Mouse (Mus musculus) embryonic facial prominence, embryonic 11.5 days (tissue): ENCODE data around the gene Zfp629. TPM values are rescaled to one million over a fixed set of nuclear protein-coding genes. Genes with fewer than 3 reads are reported as not detected.

ENCODE experiments used
- ATAC-seq: fragments of 200-750 bp; cut with Nextera tagmentation; replicated peaks from 2 replicates; pipeline ENCODE4 v1.8.0; 2017; ENCODE audit warnings: low read depth; ENCODE audit not compliant: insufficient number of reproducible peaks, low FRiP score, low TSS enrichment
- DNase-seq: peaks from one replicate; pipeline ENCODE4 v3.0.0-alpha.2; 2015; ENCODE audit warnings: low spot score
- H3K27ac ChIP-seq: fragments of 300-500 bp; sonication (generic); replicated peaks from 2 replicates; pipeline ENCODE4 v1.5.1; 2014; ENCODE audit warnings: mild to moderate bottlenecking, low read depth, low read length, control low read depth
- H3K27me3 ChIP-seq: fragments of 300-500 bp; sonication (generic); 2 replicates; pipeline ENCODE4 v1.6.1; 2014; ENCODE audit warnings: mild to moderate bottlenecking, low read length, moderate library complexity, mixed read lengths; ENCODE audit not compliant: control insufficient read depth, insufficient read depth
- H3K36me3 ChIP-seq: fragments of 300-500 bp; sonication (generic); replicated peaks from 2 replicates; pipeline ENCODE4 v1.6.1; 2014; ENCODE audit warnings: low read depth, mild to moderate bottlenecking, low read length, moderate library complexity, mixed read lengths; ENCODE audit not compliant: control insufficient read depth, insufficient read depth
- H3K4me1 ChIP-seq: fragments of 300-500 bp; sonication (generic); 2 replicates; pipeline ENCODE4 v1.6.1; 2014; ENCODE audit warnings: low read length, mixed read lengths; ENCODE audit not compliant: control insufficient read depth, insufficient read depth
- H3K4me2 ChIP-seq: fragments of 300-500 bp; sonication (generic); 2 replicates; pipeline ENCODE4 v1.6.1; 2014; ENCODE audit warnings: low read depth, mild to moderate bottlenecking, control low read depth, low read length, moderate library complexity
- H3K4me3 ChIP-seq: fragments of 300-500 bp; sonication (generic); 2 replicates; pipeline ENCODE4 v1.5.1; 2014; ENCODE audit warnings: low read depth, low read length, control low read depth
- H3K9ac ChIP-seq: fragments of 300-500 bp; sonication (generic); replicated peaks from 2 replicates; pipeline ENCODE4 v1.6.1; 2014; ENCODE audit warnings: mild to moderate bottlenecking, control low read depth, low read length
- H3K9me3 ChIP-seq: fragments of 300-500 bp; sonication (generic); replicated peaks from 2 replicates; pipeline ENCODE4 v1.6.1; 2016; ENCODE audit warnings: mild to moderate bottlenecking, low read length, inconsistent platforms, mixed read lengths; ENCODE audit not compliant: control insufficient read depth
- WGBS: fragments of 180-500 bp; shearing (Covaris S2); extraction: QIAGEN DNeasy Blood & Tissue Kit; methylation state at CpG from one replicate; pipeline ENCODE4 v1.1.7; 2014; 5-methylcytosine and 5-hydroxymethylcytosine counted together
- polyA plus RNA-seq: library from polyadenylated mRNA; unstranded; fragments of >200 nt; fragmentation: Nextera tagmentation; extraction: Ambion mirVana; gene quantifications from 2 replicates; pipeline ENCODE4 v1.2.1, GENCODE M21; 2014

The Zfp629 gene
- polyA plus RNA-seq, 1 experiment from 2014 or later = 27.3 TPM

DNA sequence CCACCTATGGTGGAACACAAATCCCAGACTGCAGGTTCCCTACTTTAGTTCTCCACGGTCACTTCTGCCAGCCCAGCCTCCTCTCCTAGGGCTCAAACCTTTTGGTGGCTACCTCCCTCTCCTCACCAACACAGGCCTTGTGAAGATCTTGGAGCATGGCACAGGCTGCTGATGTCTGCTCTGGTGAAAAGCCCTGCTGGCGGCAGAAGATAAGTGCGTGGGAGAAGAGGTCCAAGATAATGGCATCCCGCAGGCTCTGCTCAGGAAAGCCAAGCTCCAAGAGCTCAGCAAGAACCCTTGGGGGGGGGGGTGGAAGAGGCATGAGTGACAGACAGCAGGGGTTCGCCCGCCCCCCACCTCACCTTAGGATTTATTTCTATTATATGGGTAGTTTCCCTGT, 29.4 kb downstream of the Zfp629 start:
- 96% methylated on average over 6 of the region's 6 CpGs for WGBS
- H3K4me3 ChIP-seq = no peak overlapping the region
- no peaks in the 10 kb centered on the region for H3K27me3 ChIP-seq
- DNase-seq (no peak), ATAC-seq (no peak)
- no peak overlapping the region for H3K27ac ChIP-seq
- H3K4me1 ChIP-seq = no peaks in the 10 kb centered on the region
- H3K36me3 ChIP-seq = peaks cover 7% of the 10 kb centered on the region
- no peaks in the 10 kb centered on the region for H3K9me3 ChIP-seq
- H3K9ac ChIP-seq = no peak overlapping the region
- no peak overlapping the region for H3K4me2 ChIP-seq

DNA sequence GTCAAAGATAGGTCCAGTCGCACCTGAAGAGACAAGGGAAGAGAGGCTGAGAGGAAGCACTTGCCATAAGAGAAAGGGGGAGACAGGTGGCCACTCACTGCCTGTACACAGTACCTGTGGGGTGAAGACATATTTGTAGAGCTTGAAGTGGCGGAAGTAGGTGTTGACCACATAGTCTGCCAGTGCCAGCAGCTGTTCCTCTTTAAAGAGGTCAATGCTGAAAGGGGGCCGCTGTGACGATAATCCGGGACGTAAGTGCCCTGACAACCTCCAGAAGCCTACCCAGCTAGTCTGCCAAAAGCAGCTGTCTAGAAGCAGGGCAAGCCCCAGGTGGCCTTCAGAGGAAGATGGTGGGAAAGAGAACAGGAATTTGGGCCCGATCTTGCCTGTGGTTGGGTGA, 30.6 kb downstream of the Zfp629 start:
- ATAC-seq (no peak), DNase-seq (no peak)
- H3K4me3 ChIP-seq = no peak overlapping the region
- no peaks in the 10 kb centered on the region for H3K9me3 ChIP-seq
- H3K4me1 ChIP-seq = no peaks in the 10 kb centered on the region
- 78% methylated on average over 7 of the region's 7 CpGs for WGBS
- H3K27me3 ChIP-seq = no peaks in the 10 kb centered on the region
- H3K27ac ChIP-seq = no peak overlapping the region
- no peak overlapping the region for H3K4me2 ChIP-seq
- H3K36me3 ChIP-seq = peaks cover 7% of the 10 kb centered on the region
- no peak overlapping the region for H3K9ac ChIP-seq

DNA sequence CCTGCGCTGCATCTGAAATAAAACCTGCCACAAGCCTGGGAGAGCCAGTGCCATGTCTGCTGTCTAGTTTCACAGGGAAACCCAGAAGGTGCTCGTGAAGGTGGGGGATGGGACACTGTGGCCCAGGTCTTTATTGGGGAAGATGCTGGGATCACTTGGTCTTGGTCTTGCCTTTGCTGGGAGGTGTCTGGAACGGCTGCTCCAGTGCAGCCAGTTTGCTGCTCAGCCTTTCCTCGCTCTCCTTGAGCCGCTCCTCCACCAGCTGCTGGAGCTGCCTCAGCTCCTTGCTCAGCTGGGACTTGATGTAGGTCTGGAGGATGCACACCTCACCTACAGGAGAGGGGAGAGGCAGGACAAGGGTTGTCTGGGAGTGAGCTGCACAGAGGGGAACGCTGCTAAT, 32.3 kb downstream of the Zfp629 start:
- no peaks in the 10 kb centered on the region for H3K9me3 ChIP-seq
- no peak for ATAC-seq
- 95% methylated on average over 6 of the region's 6 CpGs for WGBS

DNA sequence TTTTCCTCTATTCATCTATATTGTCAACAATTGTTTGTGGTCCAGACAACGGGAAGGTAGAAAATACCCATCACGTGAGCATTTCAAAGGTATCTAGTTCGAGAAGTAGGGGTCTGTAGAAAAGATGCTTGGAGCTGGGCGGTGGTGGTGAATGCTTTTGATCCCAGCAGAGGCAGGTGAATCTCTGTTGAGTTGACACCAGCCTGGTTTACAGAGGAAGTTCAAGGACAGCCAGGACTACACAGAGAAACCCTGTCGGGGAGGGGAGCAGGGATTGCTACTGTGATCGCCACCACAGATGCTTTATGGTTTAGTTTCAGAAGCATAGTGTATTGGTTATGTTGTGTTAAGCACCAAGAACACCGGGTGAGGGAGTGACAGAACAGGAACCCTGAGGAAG, 41.5 kb downstream of the Zfp629 start:
- H3K36me3 ChIP-seq = peaks cover 5% of the 10 kb centered on the region; the same call in 1 of the 2 replicates
- ATAC-seq = no peak
- no peak overlapping the region for H3K27ac ChIP-seq

More for the DNA sequence above, 32.3 kb downstream of the Zfp629 start:
- no peak for DNase-seq
- H3K4me1 ChIP-seq = no peaks in the 10 kb centered on the region
- H3K9ac ChIP-seq = no peak overlapping the region
- no peak overlapping the region for H3K4me3 ChIP-seq
- H3K27me3 ChIP-seq = no peaks in the 10 kb centered on the region
- H3K36me3 ChIP-seq = peaks cover 7% of the 10 kb centered on the region
- no peak overlapping the region for H3K27ac ChIP-seq
- H3K4me2 ChIP-seq = no peak overlapping the region

DNA sequence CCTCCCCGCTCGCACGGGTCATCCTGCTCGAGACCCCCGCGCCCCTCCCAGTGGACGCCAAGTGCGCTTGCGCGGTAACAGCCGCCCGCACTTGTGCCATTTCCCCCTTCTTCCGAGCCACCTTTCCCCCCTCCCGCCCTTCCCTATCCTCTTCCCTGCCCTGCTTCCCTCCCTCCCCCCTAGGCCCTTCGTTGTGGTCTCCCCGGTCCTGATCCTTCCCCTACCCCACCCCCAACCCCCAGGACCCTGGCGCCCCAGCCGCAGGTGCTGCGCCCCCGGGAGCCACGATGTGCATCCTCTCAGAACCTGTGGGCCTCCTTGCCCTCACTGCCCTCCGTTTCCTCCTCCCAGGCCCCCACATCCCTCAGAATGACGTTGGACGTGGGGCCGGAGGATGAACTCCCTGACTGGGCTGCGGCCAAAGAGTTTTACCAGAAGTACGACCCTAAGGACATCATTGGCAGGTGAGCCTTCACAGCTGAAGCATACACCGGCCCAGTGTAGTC, 42.0 kb downstream of the Zfp629 start:
- ATAC-seq (0 out of 2 replicates have a peak, but pooled peaks have one; percentile 1), DNase-seq (no peak)
- H3K27me3 ChIP-seq = no peaks in the 10 kb centered on the region
- H3K9ac ChIP-seq = peak overlapping the region; percentile 77
- H3K4me1 ChIP-seq = 0 out of 2 replicates have a peak, but pooled peaks cover 2% of the 10 kb centered on the region
- H3K27ac ChIP-seq = peak overlapping the region; percentile 29; the same call in 1 of the 2 replicates
- peaks cover 5% of the 10 kb centered on the region; the same call in 1 of the 2 replicates for H3K36me3 ChIP-seq
- H3K9me3 ChIP-seq = no peaks in the 10 kb centered on the region
- peak overlapping the region; percentile 91 for H3K4me2 ChIP-seq
- WGBS = under 1% methylated on average over 25 of the region's 28 CpGs
- peak overlapping the region; percentile 78 for H3K4me3 ChIP-seq

More for the DNA sequence above, 41.5 kb downstream of the Zfp629 start:
- Histone ChIP-seq H3K9me3 (no peaks in the 10 kb centered on the region), H3K27me3 (no peaks in the 10 kb centered on the region), H3K4me2 (peak overlapping the region; percentile 91), H3K9ac (peak overlapping the region; percentile 77), H3K4me1 (0 out of 2 replicates have a peak, but pooled peaks cover 2% of the 10 kb centered on the region), H3K4me3 (peak overlapping the region; percentile 78)
- 27% methylated on average over 7 of the region's 7 CpGs for WGBS
- no peak for DNase-seq

DNA sequence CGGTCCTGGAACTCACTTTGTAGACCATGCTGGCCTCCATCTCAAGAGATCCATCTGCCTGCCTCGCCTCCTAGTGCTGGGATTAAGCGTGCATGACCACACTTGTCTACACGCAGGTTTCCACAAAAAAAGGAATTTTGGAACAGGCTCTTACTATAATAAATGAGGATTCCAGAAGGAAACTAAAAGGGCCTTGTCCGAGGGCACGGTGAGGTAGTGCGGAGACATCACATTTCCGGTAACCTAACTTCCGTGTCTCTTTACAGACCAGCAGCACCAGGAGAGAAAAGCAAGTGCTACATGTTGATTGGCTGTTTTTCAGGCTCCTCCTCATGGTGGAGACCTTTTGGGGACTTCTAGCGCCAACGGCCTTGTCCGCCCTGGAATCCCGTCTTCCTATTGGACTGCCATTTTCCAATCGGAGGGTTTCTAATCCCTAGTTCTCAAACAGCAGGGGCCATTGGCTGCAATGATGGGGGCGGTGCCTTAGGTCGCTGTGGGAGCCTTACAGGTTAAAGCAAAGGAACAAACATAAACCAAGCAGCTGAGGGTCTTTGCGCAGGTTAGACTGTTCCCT, 42.6 kb downstream of the Zfp629 start, which contains the start of gene Phkg2:
Phkg2 (plus strand) TSS at position 446 of the 577 bp plus-strand sequence.
- H3K4me1 ChIP-seq = 0 out of 2 replicates have a peak, but pooled peaks cover 2% of the 10 kb centered on the region
- no peaks in the 10 kb centered on the region for H3K9me3 ChIP-seq
- H3K27me3 ChIP-seq = no peaks in the 10 kb centered on the region
- 0% methylated on average over 17 of the region's 17 CpGs for WGBS
- peak within 1 kb of the TSS; percentile 77 for H3K9ac ChIP-seq
- H3K36me3 ChIP-seq = peaks cover 5% of the 10 kb centered on the region; the same call in 1 of the 2 replicates
- ATAC-seq (peak; percentile 98), DNase-seq (peak; percentile 97)
- H3K27ac ChIP-seq = peak within 1 kb of the TSS; percentile 30; the same call in 1 of the 2 replicates
- peak within 1 kb of the TSS; percentile 78 for H3K4me3 ChIP-seq
- H3K4me2 ChIP-seq = peak within 1 kb of the TSS; percentile 91

DNA sequence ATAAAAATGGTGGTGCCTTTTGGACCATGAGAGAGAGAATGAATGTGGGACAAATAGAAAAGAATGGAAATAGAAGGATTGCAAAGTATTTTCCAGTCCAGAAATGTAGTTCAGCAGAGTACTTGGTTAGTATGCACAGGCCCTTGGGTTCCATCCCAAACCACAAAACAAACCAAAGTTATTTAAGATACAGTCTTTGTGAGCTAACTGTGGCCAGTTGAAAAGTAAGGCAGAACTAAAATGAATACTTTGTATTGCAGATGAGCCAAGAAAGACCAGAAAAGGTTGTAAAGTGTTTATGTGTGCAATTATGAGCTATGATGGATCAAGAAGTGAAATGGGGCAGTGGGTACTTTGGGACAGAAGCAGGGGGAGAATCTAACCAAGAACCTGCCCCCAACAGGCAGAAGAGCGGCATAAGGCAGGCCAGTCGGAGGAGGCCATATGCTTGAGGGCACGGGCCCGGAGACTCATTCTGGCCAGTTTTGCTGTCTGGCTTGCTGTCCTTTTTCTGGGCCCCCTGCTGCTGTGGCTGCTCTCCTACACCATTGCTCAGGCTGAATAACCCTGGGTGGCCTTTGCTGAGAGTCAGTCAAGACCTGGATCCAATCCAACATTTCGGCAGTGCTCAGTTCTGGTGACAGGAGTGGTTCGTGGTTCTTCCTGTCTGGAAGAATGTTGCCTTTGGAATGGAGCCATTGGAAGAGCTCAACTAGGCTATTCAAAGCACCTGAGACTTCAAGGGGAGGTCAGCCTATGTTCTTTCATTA, 51.0 kb downstream of the Zfp629 start:
- no peaks in the 10 kb centered on the region for H3K27me3 ChIP-seq
- WGBS = 89% methylated on average over 6 of the region's 6 CpGs
- peaks cover 9% of the 10 kb centered on the region for H3K36me3 ChIP-seq
- no peak overlapping the region for H3K27ac ChIP-seq
- H3K9ac ChIP-seq = no peak overlapping the region
- no peak for DNase-seq
- no peaks in the 10 kb centered on the region for H3K9me3 ChIP-seq
- no peaks in the 10 kb centered on the region for H3K4me1 ChIP-seq
- no peak overlapping the region for H3K4me2 ChIP-seq
- ATAC-seq = no peak
- no peak overlapping the region for H3K4me3 ChIP-seq
